Mouse (Mus musculus): ENCODE results near the gene Phospho1.

- TF ChIP-seq POLR2A (IDR thresholded peaks at IDR 0.05; ENCODE audit: low read depth, low read length) (no peak), CTCF (IDR thresholded peaks at IDR 0.05; ENCODE audit: extremely low read depth, insufficient read depth, insufficient read length, insufficient replicate concordance) (no peak)
Measured at GRCm38 (mm10) chr11:95843421-95843950, 19.2 kb downstream of the Phospho1 start.

Measured in spleen, adult 2 months (tissue).